Mouse (Mus musculus) CH12.LX (cell line): ENCODE results near the gene Daglb. TPM values are rescaled to one million over a fixed set of nuclear protein-coding genes. Genes with fewer than 3 reads are reported as not detected.

Experiments
- DNase-seq: peaks from one replicate; pipeline ENCODE4 v3.0.0-alpha.2; 2013; ENCODE audit errors: extremely low read depth
- H3K27ac ChIP-seq: 2 replicates; pipeline ENCODE4 v1.5.1; 2012; ENCODE audit warnings: low read depth, mild to moderate bottlenecking, control low read depth, moderate library complexity; ENCODE audit not compliant: insufficient read depth
- H3K27me3 ChIP-seq: replicated peaks from 2 replicates; pipeline ENCODE3; 2012; ENCODE audit warnings: inconsistent platforms
- H3K36me3 ChIP-seq, 2 experiments: replicated peaks in 1 of 2; 2 replicates each; pipeline versions ENCODE3 to v1.6.1; 2012; ENCODE audit warnings: inconsistent platforms in 1 of 2, low read length in 1 of 2, mild to moderate bottlenecking in 1 of 2, mixed read lengths in 1 of 2, moderate library complexity in 1 of 2; ENCODE audit not compliant: control insufficient read depth in 1 of 2, insufficient read depth in 1 of 2
- H3K4me1 ChIP-seq, 2 experiments: 2 replicates each; pipeline ENCODE4 v1.6.1; 2012; ENCODE audit warnings: inconsistent platforms in 1 of 2, moderate library complexity in 1 of 2; ENCODE audit not compliant: insufficient read depth in 2 of 2, control insufficient read depth in 1 of 2
- H3K4me2 ChIP-seq: 2 replicates; pipeline ENCODE4 v1.6.1; 2012; ENCODE audit warnings: low read depth, mild to moderate bottlenecking, control low read depth; ENCODE audit not compliant: poor library complexity, insufficient read depth, severe bottlenecking
- H3K4me3 ChIP-seq, 3 experiments: fragments of 150-350 bp in 1 of 3; sonication (generic) in 1 of 3; replicated peaks in 1 of 3; 2 replicates each; pipeline versions ENCODE3 to v1.5.1; 2011 to 2012; ENCODE audit warnings: low read depth in 2 of 3, low read length in 2 of 3, mild to moderate bottlenecking in 2 of 3, moderate library complexity in 2 of 3, control low read depth in 1 of 3, improper control_type of control experiment in 1 of 3, inconsistent platforms in 1 of 3, mixed read lengths in 1 of 3; ENCODE audit not compliant: poor library complexity in 1 of 3
- H3K79me2 ChIP-seq: replicated peaks from 2 replicates; pipeline ENCODE4 v1.6.1; 2012; ENCODE audit warnings: mild to moderate bottlenecking, moderate library complexity; ENCODE audit not compliant: control insufficient read depth, poor library complexity, insufficient read depth, severe bottlenecking; ENCODE audit errors: extremely low read depth
- H3K9ac ChIP-seq: 2 replicates; pipeline ENCODE4 v1.6.1; 2012; ENCODE audit warnings: low read depth, mild to moderate bottlenecking, control low read depth, moderate library complexity; ENCODE audit not compliant: insufficient read depth
- H3K9me3 ChIP-seq: replicated peaks from 2 replicates; pipeline ENCODE3; 2012; ENCODE audit warnings: low read length, inconsistent platforms, mixed read lengths
- BHLHE40 ChIP-seq: IDR thresholded peaks from 2 replicates; pipeline ENCODE4 v1.6.1; 2011; ENCODE audit warnings: mild to moderate bottlenecking, low read depth, low read length, improper control_type of control experiment
- CHD1 ChIP-seq: IDR thresholded peaks from 2 replicates; pipeline ENCODE4 v1.6.1; 2012; ENCODE audit warnings: low read depth, low read length, improper control_type of control experiment, inconsistent platforms
- E2F4 ChIP-seq: IDR thresholded peaks from 2 replicates; pipeline ENCODE4 v1.6.1; 2011; ENCODE audit warnings: low read depth, low read length, improper control_type of control experiment; ENCODE audit not compliant: insufficient replicate concordance
- EP300 ChIP-seq: IDR thresholded peaks from 2 replicates; pipeline ENCODE4 v1.6.1; 2011; ENCODE audit warnings: low read length, improper control_type of control experiment
- JUND ChIP-seq: conservative IDR thresholded peaks from 2 replicates; pipeline ENCODE4 v1.6.1; 2011; ENCODE audit warnings: low read depth, low read length, improper control_type of control experiment
- KAT2A ChIP-seq: IDR thresholded peaks from 2 replicates; pipeline ENCODE4 v1.6.1; 2012; ENCODE audit warnings: low read length, improper control_type of control experiment, inconsistent platforms; ENCODE audit not compliant: insufficient replicate concordance
- MAZ ChIP-seq: IDR thresholded peaks from 2 replicates; pipeline ENCODE4 v1.6.1; 2012; ENCODE audit warnings: low read depth, mild to moderate bottlenecking, inconsistent platforms, low read length, improper control_type of control experiment, moderate library complexity
- NRF1 ChIP-seq: IDR thresholded peaks from 2 replicates; pipeline ENCODE4 v1.6.1; 2014; ENCODE audit warnings: low read depth, mild to moderate bottlenecking, inconsistent platforms, low read length, improper control_type of control experiment, moderate library complexity
- PAX5 ChIP-seq: IDR thresholded peaks from 2 replicates; pipeline ENCODE4 v1.6.1; 2012; ENCODE audit warnings: low read length, inconsistent platforms, mixed read lengths
- POLR2A ChIP-seq: IDR thresholded peaks from 2 replicates; pipeline ENCODE4 v1.6.1; 2011; ENCODE audit warnings: low read depth, mild to moderate bottlenecking, improper control_type of control experiment, low read length
- SIN3A ChIP-seq: IDR thresholded peaks from 2 replicates; pipeline ENCODE4 v1.6.1; 2012; ENCODE audit warnings: low read length, improper control_type of control experiment, inconsistent platforms
- SMC3 ChIP-seq: IDR thresholded peaks from 2 replicates; pipeline ENCODE4 v1.6.1; 2011; ENCODE audit warnings: low read depth, low read length, improper control_type of control experiment
- USF2 ChIP-seq: conservative IDR thresholded peaks from 2 replicates; pipeline ENCODE4 v1.6.1; 2011; ENCODE audit warnings: low read depth, low read length, improper control_type of control experiment
- ZMIZ1 ChIP-seq: IDR thresholded peaks from 2 replicates; pipeline ENCODE4 v1.6.1; 2012; ENCODE audit warnings: low read depth, mild to moderate bottlenecking, inconsistent platforms, low read length, improper control_type of control experiment
- dilution Hi-C: fragments of 300-500 bp; cut with MboI; formaldehyde crosslinking; loops from 2 replicates; pipeline ENCODE4 v1.14.3; 2020; ENCODE audit warnings: low sequenced_read_pairs; ENCODE audit not compliant: extremely low pct_unique_long_range_greater_than_20kb, extremely low pct_ligation_motif_present
- in situ Hi-C: fragments of 300-500 bp; cut with MboI; formaldehyde crosslinking; loops from 3 replicates; pipeline ENCODE4 v1.14.3; 2019; ENCODE audit warnings: low sequenced_read_pairs, low pct_ligation_motif_present, low pct_unique_long_range_greater_than_20kb, mixed read lengths
- polyA plus RNA-seq: library from polyadenylated mRNA; unstranded; fragments of >175 nt; gene quantifications from 2 replicates; pipeline ENCODE4 v1.2.1, GENCODE M21; 2012; ENCODE audit warnings: low read depth; ENCODE audit not compliant: insufficient read length
- total RNA-seq, 2 experiments: library from RNA; depleted of rRNA; stranded (reverse); fragments of 300-350 nt in 1 of 2; fragments of >200 nt in 1 of 2; gene quantifications; 2 replicates each; pipeline ENCODE4 v1.2.3; 2012 to 2014

Gene Daglb
- total and polyA plus RNA-seq, 3 experiments = 10.4 to 11.9 (median 11.4) TPM

- Histone ChIP-seq H3K27me3 (peaks cover 1% of the 10 kb centered on the region), H3K9ac (no peak overlapping the region), H3K4me3 (no peak overlapping the region), H3K36me3 (peaks cover 19 to 47% of the 10 kb centered on the region in 2 experiments), H3K4me1 (peaks cover 12 to 52% of the 10 kb centered on the region in 2 experiments), H3K79me2 (peaks cover 16% of the 10 kb centered on the region), H3K27ac (no peak overlapping the region), H3K9me3 (no peaks in the 10 kb centered on the region), H3K4me2 (no peak overlapping the region)
- dilution Hi-C loops (no loop called here), in situ Hi-C loops (loop anchor here (5.0 kb wide), 1 partner anchor 35 kb away; no protein-coding TSS in a partner anchor)
- TF ChIP-seq E2F4 = no peak
- TF ChIP-seq ZMIZ1 = no peak
- no peak for TF ChIP-seq SMC3
- no peak for TF ChIP-seq CHD1
- no peak for TF ChIP-seq PAX5
- TF ChIP-seq BHLHE40 = no peak
- TF ChIP-seq POLR2A = no peak
- TF ChIP-seq MAZ = no peak
- TF ChIP-seq SIN3A = no peak
- TF ChIP-seq KAT2A = no peak
- TF ChIP-seq NRF1 = no peak
- TF ChIP-seq USF2 = no peak
- TF ChIP-seq EP300 = no peak
- no peak for DNase-seq
Measured at GRCm38 (mm10) chr5:143466891-143467669, 2.7 kb downstream of the Daglb start.

- H3K9ac ChIP-seq = no peak overlapping the region
- no peaks in the 10 kb centered on the region for H3K27me3 ChIP-seq
- no peak for TF ChIP-seq JUND
- DNase-seq = no peak
- H3K4me3 ChIP-seq = no peak overlapping the region
- dilution Hi-C loops (no loop called here), in situ Hi-C loops (loop anchor here (5.0 kb wide), 1 partner anchor 34 kb away; no protein-coding TSS in a partner anchor)
- peaks cover 16% of the 10 kb centered on the region for H3K79me2 ChIP-seq
- H3K4me1 ChIP-seq = peaks cover 12 to 52% of the 10 kb centered on the region in 2 experiments
- H3K9me3 ChIP-seq = no peaks in the 10 kb centered on the region
- H3K27ac ChIP-seq = no peak overlapping the region
- peaks cover 20 to 54% of the 10 kb centered on the region in 2 experiments for H3K36me3 ChIP-seq
- no peak overlapping the region for H3K4me2 ChIP-seq
Measured at GRCm38 (mm10) chr5:143467931-143468330, 3.5 kb downstream of the Daglb start.
